Mouse (Mus musculus) midbrain, embryonic 16.5 days (tissue): ENCODE measurements around the gene Pigw. TPM values are rescaled to one million over a fixed set of nuclear protein-coding genes. Genes with fewer than 3 reads are reported as not detected.

Experiments
- microRNA-seq: library from miRNA; unstranded; fragments of <30 nt; microRNA quantifications from one replicate; pipeline ENCODE4, GENCODE M21; 2017
- polyA plus RNA-seq: library from polyadenylated mRNA; unstranded; fragments of >200 nt; fragmentation: Nextera tagmentation; extraction: Ambion mirVana; gene quantifications from 2 replicates; pipeline ENCODE4 v1.2.1, GENCODE M21; 2015

Pigw gene
- polyA plus RNA-seq, 1 experiment from 2014 or later: 2.4 TPM

Small RNA genes within 50 kb of the gene (microRNA-seq; reads per million reads assigned to microRNA genes)
- gene Gm23564: not detected

Other genes starting within 250 kb of the Pigw start
- gene Mrm1, start 60.8 kb downstream of the Pigw start, polyA plus RNA-seq: 12.8 and 18.5 TPM in 2 replicates
- gene Dhrs11, start 51.3 kb downstream of the Pigw start, polyA plus RNA-seq: 8.8 and 9.0 TPM in 2 replicates
- gene Ggnbp2, start 9.5 kb downstream of the Pigw start, polyA plus RNA-seq: 68.4 and 71.8 TPM in 2 replicates
- gene Myo19, start 137 bp downstream of the Pigw start, polyA plus RNA-seq: 5.3 and 5.8 TPM in 2 replicates
- 63.4 and 64.2 TPM in 2 replicates for gene Znhit3, start 36.1 kb upstream of the Pigw start, polyA plus RNA-seq
- gene Car4, start 77.5 kb upstream of the Pigw start, polyA plus RNA-seq: 3.6 and 5.7 TPM in 2 replicates